Mouse (Mus musculus) midbrain, embryonic 11.5 days (tissue): ENCODE results near the gene Syt2. TPM values are rescaled to one million over a fixed set of nuclear protein-coding genes. Genes with fewer than 3 reads are reported as not detected.

ENCODE experiments used
- ATAC-seq: fragments of 200-750 bp; cut with Nextera tagmentation; 2 replicates; pipeline ENCODE4 v1.8.0; 2017; ENCODE audit warnings: moderate TSS enrichment, moderate library complexity; ENCODE audit not compliant: low FRiP score
- DNase-seq: peaks from one replicate; pipeline ENCODE4 v3.0.0; 2015; ENCODE audit warnings: low spot score; ENCODE audit errors: missing footprints
- H3K27ac ChIP-seq: fragments of 300-500 bp; sonication (generic); 2 replicates; pipeline ENCODE4 v1.5.1; 2014; ENCODE audit warnings: low read depth, low read length
- H3K27me3 ChIP-seq: fragments of 300-500 bp; sonication (generic); 2 replicates; pipeline ENCODE4 v1.6.1; 2014; ENCODE audit warnings: mild to moderate bottlenecking, low read length, moderate library complexity, mixed read lengths; ENCODE audit not compliant: control insufficient read depth, insufficient read depth
- H3K36me3 ChIP-seq: fragments of 300-500 bp; sonication (generic); 2 replicates; pipeline ENCODE4 v1.6.1; 2014; ENCODE audit warnings: mild to moderate bottlenecking, low read length, moderate library complexity, mixed read lengths; ENCODE audit not compliant: control insufficient read depth, insufficient read depth
- H3K4me1 ChIP-seq: fragments of 300-500 bp; sonication (generic); 2 replicates; pipeline ENCODE4 v1.6.1; 2014; ENCODE audit warnings: low read length; ENCODE audit not compliant: control insufficient read depth, insufficient read depth
- H3K4me2 ChIP-seq: fragments of 300-500 bp; sonication (generic); 2 replicates; pipeline ENCODE4 v1.6.1; 2014; ENCODE audit warnings: mild to moderate bottlenecking, moderate library complexity
- H3K4me3 ChIP-seq: fragments of 300-500 bp; sonication (generic); 2 replicates; pipeline ENCODE4 v1.5.1; 2014; ENCODE audit warnings: low read depth, low read length
- H3K9ac ChIP-seq: fragments of 300-500 bp; sonication (generic); 2 replicates; pipeline ENCODE4 v1.6.1; 2014; ENCODE audit warnings: low read length
- H3K9me3 ChIP-seq: fragments of 300-500 bp; sonication (generic); 2 replicates; pipeline ENCODE4 v1.6.1; 2016; ENCODE audit warnings: low read length; ENCODE audit not compliant: control insufficient read depth
- WGBS: fragments of 180-500 bp; shearing (Covaris S2); extraction: QIAGEN DNeasy Blood & Tissue Kit; methylation state at CpG from one replicate; pipeline ENCODE4 v1.1.7; 2014; 5-methylcytosine and 5-hydroxymethylcytosine counted together
- polyA plus RNA-seq: library from polyadenylated mRNA; unstranded; fragments of >200 nt; fragmentation: Nextera tagmentation; extraction: Ambion mirVana; gene quantifications from 2 replicates; pipeline ENCODE4 v1.2.1, GENCODE M21; 2014

Syt2 gene
- polyA plus RNA-seq, 1 experiment from 2014 or later, result 1.6 TPM

GRCm38 (mm10) chr1:134753751-134754630 is 107.5 kb downstream of the Syt2 start:
- Histone ChIP-seq H3K27ac (no peak overlapping the region), H3K9ac (no peak overlapping the region), H3K36me3 (no peaks in the 10 kb centered on the region), H3K4me3 (no peak overlapping the region), H3K27me3 (no peaks in the 10 kb centered on the region), H3K4me2 (no peak overlapping the region), H3K4me1 (no peaks in the 10 kb centered on the region), H3K9me3 (no peaks in the 10 kb centered on the region)
- DNase-seq, result peak; percentile 84
- 75% methylated on average over 13 of the region's 13 CpGs for WGBS
- ATAC-seq, result no peak

DNA sequence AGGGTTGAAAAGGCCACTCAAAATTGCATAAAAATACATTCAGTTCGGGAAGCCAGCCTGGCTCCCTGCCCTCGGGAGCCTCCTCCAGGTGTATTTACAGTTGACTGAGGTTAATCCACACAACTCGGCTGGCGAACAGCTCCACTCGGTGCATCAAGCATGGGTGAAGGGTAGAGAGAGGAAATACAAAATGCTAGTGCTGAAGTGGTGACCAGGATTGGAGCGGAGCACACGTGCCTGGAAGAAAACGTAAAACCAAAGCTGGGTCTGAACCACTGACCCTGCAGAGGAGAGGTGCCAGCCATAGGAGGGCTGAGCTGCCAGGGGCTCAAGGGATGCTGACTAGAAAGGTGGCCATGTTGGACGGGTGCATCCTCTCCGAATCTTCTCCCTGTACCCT is 108.3 kb downstream of the Syt2 start:
- WGBS, result 81% methylated on average over 10 of the region's 10 CpGs
- H3K4me1 ChIP-seq, result no peaks in the 10 kb centered on the region

GRCm38 (mm10) chr1:134755548-134756189 is 109.2 kb downstream of the Syt2 start:
- H3K27ac ChIP-seq, result no peak overlapping the region
- H3K4me1 ChIP-seq, result no peaks in the 10 kb centered on the region
- DNase-seq (peak; percentile 45), ATAC-seq (no peak)
- H3K4me2 ChIP-seq, result no peak overlapping the region
- no peaks in the 10 kb centered on the region for H3K9me3 ChIP-seq
- WGBS, result 62% methylated on average over 13 of the region's 13 CpGs
- H3K9ac ChIP-seq, result no peak overlapping the region
- no peak overlapping the region for H3K4me3 ChIP-seq
- no peaks in the 10 kb centered on the region for H3K36me3 ChIP-seq
- H3K27me3 ChIP-seq, result no peaks in the 10 kb centered on the region

More for the DNA sequence above, 108.3 kb downstream of the Syt2 start:
- no peak overlapping the region for H3K27ac ChIP-seq
- DNase-seq (no peak), ATAC-seq (no peak)
- no peak overlapping the region for H3K9ac ChIP-seq
- no peak overlapping the region for H3K4me2 ChIP-seq
- H3K27me3 ChIP-seq, result no peaks in the 10 kb centered on the region
- H3K4me3 ChIP-seq, result no peak overlapping the region
- H3K36me3 ChIP-seq, result no peaks in the 10 kb centered on the region
- no peaks in the 10 kb centered on the region for H3K9me3 ChIP-seq

DNA sequence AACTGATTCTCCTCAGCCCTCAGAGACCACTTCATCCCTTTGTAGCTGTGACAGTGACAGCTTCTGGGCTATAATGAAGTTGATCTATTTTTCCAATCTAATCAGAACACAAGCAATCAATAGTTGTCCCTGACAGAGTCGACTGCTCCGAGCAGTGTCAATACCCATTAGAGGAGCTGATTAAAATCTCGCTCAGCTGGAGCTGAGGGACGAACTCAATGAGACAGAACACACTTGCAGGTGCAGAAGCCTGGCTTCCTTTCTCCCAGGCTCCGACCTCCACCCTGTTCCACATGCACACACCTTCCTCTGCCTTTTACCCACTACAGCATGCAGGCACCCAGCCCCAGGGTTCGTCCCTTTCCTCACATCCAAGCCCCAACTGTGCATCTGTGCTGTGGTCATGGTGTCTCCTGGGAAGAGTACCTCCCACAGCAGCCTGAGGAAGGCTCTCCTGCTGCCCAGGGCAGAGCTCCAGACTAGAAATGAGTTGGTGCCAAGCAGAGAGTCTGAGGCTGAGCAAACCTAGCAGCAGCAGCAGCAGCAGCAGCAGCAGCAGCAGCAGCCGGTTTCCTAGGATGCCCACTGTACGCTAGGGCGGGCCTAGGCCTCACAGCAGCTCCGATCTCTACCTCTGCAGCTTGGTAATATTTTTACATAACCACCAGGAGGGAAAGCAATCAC is 109.9 kb downstream of the Syt2 start:
- Histone ChIP-seq H3K9ac (peak overlapping the region; percentile 24; the same call in 1 of the 2 replicates), H3K27ac (no peak overlapping the region; the same call in 1 of the 2 replicates), H3K9me3 (no peaks in the 10 kb centered on the region), H3K36me3 (no peaks in the 10 kb centered on the region), H3K4me3 (no peak overlapping the region), H3K27me3 (no peaks in the 10 kb centered on the region), H3K4me2 (no peak overlapping the region), H3K4me1 (no peaks in the 10 kb centered on the region)
- 64% methylated on average over 10 of the region's 10 CpGs for WGBS
- ATAC-seq, result peak; percentile 64; the same call in 1 of the 2 replicates
- peak; percentile 39 for DNase-seq

- DNase-seq (peak; percentile 80), ATAC-seq (no peak)
- Histone ChIP-seq H3K4me1 (no peaks in the 10 kb centered on the region), H3K27me3 (no peaks in the 10 kb centered on the region), H3K27ac (no peak overlapping the region), H3K9me3 (no peaks in the 10 kb centered on the region), H3K9ac (no peak overlapping the region), H3K36me3 (no peaks in the 10 kb centered on the region), H3K4me3 (no peak overlapping the region), H3K4me2 (no peak overlapping the region)
- 78% methylated on average over 3 of the region's 3 CpGs for WGBS
Measured at GRCm38 (mm10) chr1:134757230-134757629, 110.8 kb downstream of the Syt2 start.

- no peaks in the 10 kb centered on the region for H3K9me3 ChIP-seq
- no peak for ATAC-seq
- no peak overlapping the region for H3K27ac ChIP-seq
Measured at GRCm38 (mm10) chr1:134759133-134759532, 112.7 kb downstream of the Syt2 start.

GRCm38 (mm10) chr1:134760642-134761041 is 114.2 kb downstream of the Syt2 start:
- no peaks in the 10 kb centered on the region for H3K36me3 ChIP-seq

More at GRCm38 (mm10) chr1:134759133-134759532, 112.7 kb downstream of the Syt2 start:
- Histone ChIP-seq H3K9ac (no peak overlapping the region), H3K27me3 (no peaks in the 10 kb centered on the region), H3K36me3 (no peaks in the 10 kb centered on the region), H3K4me1 (no peaks in the 10 kb centered on the region), H3K4me2 (no peak overlapping the region), H3K4me3 (no peak overlapping the region)
- WGBS, result 89% methylated on average over 6 of the region's 6 CpGs
- peak; percentile 73 for DNase-seq

GRCm38 (mm10) chr1:134761534-134761933 is 115.1 kb downstream of the Syt2 start:
- H3K27ac ChIP-seq, result no peak overlapping the region
- no peak overlapping the region for H3K9ac ChIP-seq
- DNase-seq (no peak), ATAC-seq (no peak)
- H3K4me2 ChIP-seq, result no peak overlapping the region
- H3K4me1 ChIP-seq, result no peaks in the 10 kb centered on the region
- H3K9me3 ChIP-seq, result no peaks in the 10 kb centered on the region
- no peak overlapping the region for H3K4me3 ChIP-seq
- WGBS, result 93% methylated on average over 7 of the region's 7 CpGs
- no peaks in the 10 kb centered on the region for H3K36me3 ChIP-seq
- H3K27me3 ChIP-seq, result no peaks in the 10 kb centered on the region

More at GRCm38 (mm10) chr1:134760642-134761041, 114.2 kb downstream of the Syt2 start:
- no peak overlapping the region for H3K4me3 ChIP-seq
- ATAC-seq (no peak), DNase-seq (peak; percentile 39)
- WGBS, result 86% methylated on average over 5 of the region's 5 CpGs
- no peak overlapping the region for H3K9ac ChIP-seq
- no peak overlapping the region for H3K4me2 ChIP-seq
- no peaks in the 10 kb centered on the region for H3K27me3 ChIP-seq
- no peak overlapping the region for H3K27ac ChIP-seq
- no peaks in the 10 kb centered on the region for H3K9me3 ChIP-seq
- no peaks in the 10 kb centered on the region for H3K4me1 ChIP-seq
